Mouse (Mus musculus) ES-Bruce4 (cell line): ENCODE data around the gene Nkapd1. TPM values are rescaled to one million over a fixed set of nuclear protein-coding genes. Genes with fewer than 3 reads are reported as not detected.
A peak's percentile ranks its signal among the peaks of the same experiment; 100 is the strongest.

ENCODE experiments used
- H3K27ac ChIP-seq: 2 replicates; pipeline ENCODE4 v1.5.1; 2012; ENCODE audit warnings: low read length, inconsistent platforms; ENCODE audit not compliant: insufficient read depth
- H3K27me3 ChIP-seq: 2 replicates; pipeline ENCODE4 v1.6.1; 2012; ENCODE audit warnings: mild to moderate bottlenecking, low read length, inconsistent platforms; ENCODE audit not compliant: control insufficient read depth, poor library complexity, insufficient read depth, severe bottlenecking
- H3K36me3 ChIP-seq: 2 replicates; pipeline ENCODE4 v1.6.1; 2012; ENCODE audit warnings: inconsistent platforms, mild to moderate bottlenecking, low read length, moderate library complexity; ENCODE audit not compliant: control insufficient read depth, poor library complexity, insufficient read depth, severe bottlenecking
- H3K4me1 ChIP-seq: one replicate; pipeline ENCODE4 v1.8.1; 2011; ENCODE audit warnings: low read length; ENCODE audit not compliant: control insufficient read depth, insufficient read depth
- H3K4me3 ChIP-seq: 2 replicates; pipeline ENCODE4 v1.5.1; 2011; ENCODE audit warnings: low read depth, mild to moderate bottlenecking, low read length
- H3K9ac ChIP-seq: 2 replicates; pipeline ENCODE4 v1.6.1; 2012; ENCODE audit warnings: low read depth, mild to moderate bottlenecking, inconsistent platforms; ENCODE audit not compliant: poor library complexity, severe bottlenecking
- H3K9me3 ChIP-seq: replicated peaks from 2 replicates; pipeline ENCODE4 v1.6.1; 2012; ENCODE audit warnings: mild to moderate bottlenecking, low read length, inconsistent platforms; ENCODE audit not compliant: control insufficient read depth, poor library complexity, insufficient read depth, severe bottlenecking
- CTCF ChIP-seq: IDR thresholded peaks from one replicate; pipeline ENCODE4 v1.8.1; 2011; ENCODE audit warnings: low read depth, low read length
- EP300 ChIP-seq: IDR thresholded peaks from 2 replicates; pipeline ENCODE4 v1.6.1; 2011; ENCODE audit warnings: low read depth, low read length; ENCODE audit not compliant: insufficient read depth
- POLR2A ChIP-seq: IDR thresholded peaks from one replicate; pipeline ENCODE4 v1.8.1; 2011; ENCODE audit warnings: low read length; ENCODE audit not compliant: insufficient read depth
- polyA plus RNA-seq: library from polyadenylated mRNA; stranded (reverse); fragments of >200 nt; gene quantifications from 2 replicates; pipeline ENCODE4 v1.2.4, GENCODE M21; 2011; ENCODE audit warnings: low read depth; ENCODE audit not compliant: missing spikeins, insufficient read depth, insufficient read length

The Nkapd1 gene
- polyA plus RNA-seq, 1 experiment, result 46.9 TPM

GRCm38 (mm10) chr9:50603998-50604324 is 13.3 kb downstream of the Nkapd1 start:
- Histone ChIP-seq H3K36me3 (peaks cover 29% of the 10 kb centered on the region), H3K9me3 (no peaks in the 10 kb centered on the region), H3K27ac (no peak overlapping the region), H3K4me3 (peak overlapping the region; percentile 90), H3K9ac (peak overlapping the region; percentile 43), H3K4me1 (no peaks in the 10 kb centered on the region), H3K27me3 (no peaks in the 10 kb centered on the region)
- TF ChIP-seq POLR2A (no peak), EP300 (no peak), CTCF (no peak)

GRCm38 (mm10) chr9:50603189-50603997 is 13.9 kb downstream of the Nkapd1 start, which contains the start of the genes Sdhd and Timm8b:
Gene Sdhd (minus strand): TSS chr9:50603812.
Gene Timm8b (plus strand): TSS chr9:50603910.
- TF ChIP-seq EP300 (peak; percentile 27; the same call in 1 of the 2 replicates), CTCF (no peak), POLR2A (peak; percentile 84)
- Histone ChIP-seq H3K4me3 (peak within 1 kb of the TSS; percentile 90), H3K36me3 (peaks cover 26% of the 10 kb centered on the region), H3K27me3 (no peaks in the 10 kb centered on the region), H3K9ac (peak within 1 kb of the TSS; percentile 43), H3K27ac (no peak within 1 kb of the TSS), H3K4me1 (no peaks in the 10 kb centered on the region), H3K9me3 (no peaks in the 10 kb centered on the region)

- Histone ChIP-seq H3K9ac (peak overlapping the region; percentile 43), H3K27ac (no peak overlapping the region), H3K36me3 (peaks cover 31% of the 10 kb centered on the region), H3K4me3 (peak overlapping the region; percentile 81), H3K9me3 (no peaks in the 10 kb centered on the region), H3K4me1 (no peaks in the 10 kb centered on the region), H3K27me3 (no peaks in the 10 kb centered on the region)
- no peak for TF ChIP-seq POLR2A
- no peak for TF ChIP-seq EP300
- TF ChIP-seq CTCF, result no peak
Observed at GRCm38 (mm10) chr9:50602055-50602845, 15.0 kb downstream of the Nkapd1 start.

- no peak overlapping the region for H3K9ac ChIP-seq
- TF ChIP-seq EP300 (no peak), CTCF (no peak), POLR2A (no peak)
- H3K36me3 ChIP-seq, result peaks cover 36% of the 10 kb centered on the region
- H3K4me3 ChIP-seq, result no peak overlapping the region
- no peaks in the 10 kb centered on the region for H3K27me3 ChIP-seq
- H3K9me3 ChIP-seq, result no peaks in the 10 kb centered on the region
- H3K4me1 ChIP-seq, result no peaks in the 10 kb centered on the region
- H3K27ac ChIP-seq, result no peak overlapping the region
Observed at GRCm38 (mm10) chr9:50601536-50601935, 15.7 kb downstream of the Nkapd1 start.

GRCm38 (mm10) chr9:50596973-50597372 is 20.3 kb downstream of the Nkapd1 start:
- no peaks in the 10 kb centered on the region for H3K27me3 ChIP-seq
- H3K36me3 ChIP-seq, result peaks cover 37% of the 10 kb centered on the region
- no peak overlapping the region for H3K4me3 ChIP-seq
- no peak for TF ChIP-seq POLR2A
- TF ChIP-seq CTCF, result no peak
- TF ChIP-seq EP300, result no peak
- H3K9me3 ChIP-seq, result no peaks in the 10 kb centered on the region
- no peak overlapping the region for H3K27ac ChIP-seq
- no peaks in the 10 kb centered on the region for H3K4me1 ChIP-seq
- H3K9ac ChIP-seq, result no peak overlapping the region
